Mouse (Mus musculus) C2C12 (cell line): ENCODE data around the gene Vps26a. TPM values are rescaled to one million over a fixed set of nuclear protein-coding genes. Genes with fewer than 3 reads are reported as not detected.

ENCODE experiments used
- H3K27me3 ChIP-seq: one replicate; pipeline ENCODE4 v1.6.1; 2011; ENCODE audit not compliant: control insufficient read depth, insufficient read depth, insufficient read length
- H3K36me3 ChIP-seq: one replicate; pipeline ENCODE4 v1.6.1; 2011; ENCODE audit not compliant: control insufficient read depth, insufficient read depth
- H3K4me3 ChIP-seq: one replicate; pipeline ENCODE4 v1.5.1; 2011; ENCODE audit warnings: mild to moderate bottlenecking, control low read depth; ENCODE audit not compliant: poor library complexity, insufficient read depth, severe bottlenecking
- H3K79me2 ChIP-seq: one replicate; pipeline ENCODE4 v1.6.1; 2011; ENCODE audit not compliant: control insufficient read depth, insufficient read depth
- H3K79me3 ChIP-seq: one replicate; pipeline ENCODE4 v1.6.1; 2011; ENCODE audit warnings: low read depth, control low read depth
- H3ac ChIP-seq: one replicate; pipeline ENCODE3; 2011; ENCODE audit warnings: low read depth; ENCODE audit not compliant: control insufficient read depth, insufficient read length
- CEBPB ChIP-seq: IDR thresholded peaks from one replicate; pipeline ENCODE4 v1.6.1; 2011; ENCODE audit warnings: low read depth, mild to moderate bottlenecking, control low read depth, moderate library complexity
- CTCF ChIP-seq: IDR thresholded peaks from one replicate; pipeline ENCODE4 v1.5.1; 2011; ENCODE audit not compliant: control insufficient read depth, insufficient read depth, insufficient read length
- FOSL1 ChIP-seq: IDR thresholded peaks from one replicate; pipeline ENCODE4 v1.8.0; 2011; ENCODE audit warnings: mild to moderate bottlenecking, low read length; ENCODE audit not compliant: poor library complexity, insufficient read depth, severe bottlenecking
- MAX ChIP-seq: IDR thresholded peaks from one replicate; pipeline ENCODE4 v1.6.1; 2011; ENCODE audit warnings: mild to moderate bottlenecking, control low read depth
- MYOD1 ChIP-seq: IDR thresholded peaks from one replicate; pipeline ENCODE4 v1.6.1; 2011; ENCODE audit warnings: low read depth; ENCODE audit not compliant: control insufficient read depth, insufficient read length
- MYOG ChIP-seq: IDR thresholded peaks from one replicate; pipeline ENCODE4 v1.6.1; 2011; ENCODE audit not compliant: control insufficient read depth, insufficient read length; ENCODE audit errors: extremely low read depth
- USF1 ChIP-seq: IDR thresholded peaks from one replicate; pipeline ENCODE4 v1.6.1; 2011; ENCODE audit warnings: low read depth, mild to moderate bottlenecking, control low read depth, moderate library complexity
- polyA plus RNA-seq: library from polyadenylated mRNA; unstranded; fragments of >200 nt; fragmentation: generic; extraction: Trizol; gene quantifications from one replicate; pipeline ENCODE4 v1.2.1, GENCODE M21; 2012; ENCODE audit warnings: missing spikeins

Gene Vps26a
- polyA plus RNA-seq, 1 experiment, result 22.7 TPM

GRCm38 (mm10) chr10:62420399-62420798, 66.2 kb downstream of the Vps26a start:
- TF ChIP-seq USF1, result no peak
- no peak for TF ChIP-seq MYOG
- no peak for TF ChIP-seq CEBPB
- no peak for TF ChIP-seq CTCF
- TF ChIP-seq MAX, result no peak
- no peak for TF ChIP-seq MYOD1
- no peak for TF ChIP-seq FOSL1
- H3K4me3 ChIP-seq, result no peak overlapping the region
- no peak overlapping the region for H3ac ChIP-seq
- no peaks in the 10 kb centered on the region for H3K36me3 ChIP-seq
- H3K27me3 ChIP-seq, result no peaks in the 10 kb centered on the region
- H3K79me2 ChIP-seq, result no peaks in the 10 kb centered on the region
- H3K79me3 ChIP-seq, result no peaks in the 10 kb centered on the region

- Histone ChIP-seq H3K27me3 (no peaks in the 10 kb centered on the region), H3K4me3 (no peak overlapping the region), H3K79me3 (no peaks in the 10 kb centered on the region), H3ac (no peak overlapping the region), H3K36me3 (no peaks in the 10 kb centered on the region), H3K79me2 (no peaks in the 10 kb centered on the region)
- TF ChIP-seq MYOG, result no peak
- no peak for TF ChIP-seq FOSL1
- no peak for TF ChIP-seq MYOD1
Observed at GRCm38 (mm10) chr10:62419422-62419821, 67.2 kb downstream of the Vps26a start.

GRCm38 (mm10) chr10:62418831-62419356, 67.7 kb downstream of the Vps26a start:
- H3K79me2 ChIP-seq, result no peaks in the 10 kb centered on the region
- H3K79me3 ChIP-seq, result no peaks in the 10 kb centered on the region
- H3K4me3 ChIP-seq, result no peak overlapping the region
- H3K27me3 ChIP-seq, result no peaks in the 10 kb centered on the region
- no peaks in the 10 kb centered on the region for H3K36me3 ChIP-seq
- H3ac ChIP-seq, result no peak overlapping the region
- TF ChIP-seq USF1, result no peak
- no peak for TF ChIP-seq FOSL1
- no peak for TF ChIP-seq CTCF
- no peak for TF ChIP-seq CEBPB
- TF ChIP-seq MYOG, result no peak
- no peak for TF ChIP-seq MAX
- TF ChIP-seq MYOD1, result no peak

- no peaks in the 10 kb centered on the region for H3K36me3 ChIP-seq
- no peak overlapping the region for H3ac ChIP-seq
- H3K79me2 ChIP-seq, result no peaks in the 10 kb centered on the region
- H3K79me3 ChIP-seq, result no peaks in the 10 kb centered on the region
- peak; percentile 15 for TF ChIP-seq USF1
- no peak for TF ChIP-seq CEBPB
- H3K4me3 ChIP-seq, result no peak overlapping the region
- H3K27me3 ChIP-seq, result peaks cover 9% of the 10 kb centered on the region
Observed at GRCm38 (mm10) chr10:62413606-62413982, 73.0 kb downstream of the Vps26a start.

- H3ac ChIP-seq, result no peak overlapping the region
- no peaks in the 10 kb centered on the region for H3K36me3 ChIP-seq
- peaks cover 13% of the 10 kb centered on the region for H3K27me3 ChIP-seq
- H3K4me3 ChIP-seq, result no peak overlapping the region
- no peak for TF ChIP-seq CEBPB
- no peak for TF ChIP-seq CTCF
- TF ChIP-seq MYOD1, result no peak
- no peak for TF ChIP-seq FOSL1
- TF ChIP-seq MYOG, result no peak
- TF ChIP-seq USF1, result no peak
- TF ChIP-seq MAX, result no peak
- H3K79me2 ChIP-seq, result no peaks in the 10 kb centered on the region
- no peaks in the 10 kb centered on the region for H3K79me3 ChIP-seq
Observed at GRCm38 (mm10) chr10:62412906-62413605, 73.5 kb downstream of the Vps26a start.

- no peaks in the 10 kb centered on the region for H3K79me2 ChIP-seq
- TF ChIP-seq CEBPB, result no peak
- no peak for TF ChIP-seq MYOD1
- TF ChIP-seq MYOG, result no peak
- no peak for TF ChIP-seq MAX
- H3K4me3 ChIP-seq, result no peak overlapping the region
- no peak overlapping the region for H3ac ChIP-seq
- H3K79me3 ChIP-seq, result no peaks in the 10 kb centered on the region
- H3K36me3 ChIP-seq, result no peaks in the 10 kb centered on the region
- peaks cover 24% of the 10 kb centered on the region for H3K27me3 ChIP-seq
Observed at GRCm38 (mm10) chr10:62411431-62412410, 74.9 kb downstream of the Vps26a start.
